Mouse (Mus musculus) hindbrain, embryonic 12.5 days (tissue): Measurements from ENCODE around the gene Utrn. TPM values are rescaled to one million over a fixed set of nuclear protein-coding genes. Genes with fewer than 3 reads are reported as not detected.
A peak's percentile ranks its signal among the peaks of the same experiment; 100 is the strongest.
"Not testable (repeated sequence)": the region's sequence is repeated elsewhere in the genome, so short reads cannot be mapped to it uniquely, and the experiment has no call there.

Experiments used
- ATAC-seq: fragments of 200-750 bp; cut with Nextera tagmentation; 2 replicates; pipeline ENCODE4 v1.8.0; 2017; ENCODE audit warnings: moderate TSS enrichment; ENCODE audit not compliant: low FRiP score
- H3K27ac ChIP-seq: fragments of 300-500 bp; sonication (generic); 2 replicates; pipeline ENCODE4 v1.5.1; 2016; ENCODE audit warnings: mild to moderate bottlenecking
- H3K27me3 ChIP-seq: fragments of 300-500 bp; sonication (generic); 2 replicates; pipeline ENCODE4 v1.6.1; 2016; ENCODE audit warnings: mild to moderate bottlenecking
- H3K36me3 ChIP-seq: fragments of 300-500 bp; sonication (generic); 2 replicates; pipeline ENCODE4 v1.6.1; 2016; ENCODE audit warnings: mild to moderate bottlenecking
- H3K4me1 ChIP-seq: fragments of 300-500 bp; sonication (generic); 2 replicates; pipeline ENCODE4 v1.6.1; 2016
- H3K4me2 ChIP-seq: fragments of 300-500 bp; sonication (generic); replicated peaks from 2 replicates; pipeline ENCODE4 v1.6.1; 2016; ENCODE audit warnings: mild to moderate bottlenecking
- H3K4me3 ChIP-seq: fragments of 300-500 bp; sonication (generic); 2 replicates; pipeline ENCODE4 v1.5.1; 2016; ENCODE audit warnings: mild to moderate bottlenecking
- H3K9ac ChIP-seq: fragments of 300-500 bp; sonication (generic); 2 replicates; pipeline ENCODE4 v1.6.1; 2016; ENCODE audit warnings: mild to moderate bottlenecking, moderate library complexity
- H3K9me3 ChIP-seq: fragments of 300-500 bp; sonication (generic); replicated peaks from 2 replicates; pipeline ENCODE4 v1.6.1; 2016; ENCODE audit warnings: mild to moderate bottlenecking
- WGBS: fragments of 180-500 bp; shearing (Covaris S2); methylation state at CpG from one replicate; pipeline ENCODE4 v1.1.7; 2016; 5-methylcytosine and 5-hydroxymethylcytosine counted together
- polyA plus RNA-seq: library from polyadenylated mRNA; unstranded; fragments of >200 nt; fragmentation: Nextera tagmentation; extraction: Ambion mirVana; gene quantifications from 2 replicates; pipeline ENCODE4 v1.2.1, GENCODE M21; 2016

Gene Utrn
- polyA plus RNA-seq, 1 experiment from 2014 or later, result 56.0 TPM

DNA sequence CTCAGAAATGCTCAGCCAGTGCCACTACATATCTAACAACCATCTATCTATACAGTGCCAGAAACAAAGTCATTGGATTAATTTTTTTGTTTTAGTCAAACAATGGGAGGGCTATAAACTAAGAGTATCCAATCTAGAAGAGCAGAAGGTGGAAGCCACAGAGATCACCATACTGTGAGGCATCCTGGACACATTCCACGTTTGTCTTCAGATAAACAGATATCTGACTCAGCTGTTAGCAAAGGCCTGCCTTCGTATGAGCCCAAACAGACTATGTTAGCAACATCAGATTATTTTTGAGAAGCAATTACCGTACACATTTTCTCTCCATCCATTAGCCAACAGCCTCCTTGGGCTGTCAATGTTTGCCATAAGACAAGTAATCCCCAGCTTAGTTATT, 250.8 kb downstream of the Utrn start:
- Histone ChIP-seq H3K4me1 (peaks cover 10% of the 10 kb centered on the region), H3K27ac (no peak overlapping the region), H3K4me3 (no peak overlapping the region), H3K27me3 (no peaks in the 10 kb centered on the region), H3K36me3 (no peaks in the 10 kb centered on the region), H3K9ac (no peak overlapping the region), H3K4me2 (no peak overlapping the region), H3K9me3 (no peaks in the 10 kb centered on the region)
- WGBS, result 78% methylated on average over 3 of the region's 3 CpGs
- no peak for ATAC-seq

GRCm38 (mm10) chr10:12615723-12616122, 253.4 kb downstream of the Utrn start:
- no peak overlapping the region for H3K9ac ChIP-seq
- H3K27me3 ChIP-seq, result no peaks in the 10 kb centered on the region
- peaks cover 10% of the 10 kb centered on the region for H3K4me1 ChIP-seq
- H3K4me3 ChIP-seq, result no peak overlapping the region
- ATAC-seq, result no peak
- WGBS, result 37% methylated on average over 3 of the region's 3 CpGs
- H3K36me3 ChIP-seq, result no peaks in the 10 kb centered on the region
- no peaks in the 10 kb centered on the region for H3K9me3 ChIP-seq
- no peak overlapping the region for H3K27ac ChIP-seq
- H3K4me2 ChIP-seq, result no peak overlapping the region

DNA sequence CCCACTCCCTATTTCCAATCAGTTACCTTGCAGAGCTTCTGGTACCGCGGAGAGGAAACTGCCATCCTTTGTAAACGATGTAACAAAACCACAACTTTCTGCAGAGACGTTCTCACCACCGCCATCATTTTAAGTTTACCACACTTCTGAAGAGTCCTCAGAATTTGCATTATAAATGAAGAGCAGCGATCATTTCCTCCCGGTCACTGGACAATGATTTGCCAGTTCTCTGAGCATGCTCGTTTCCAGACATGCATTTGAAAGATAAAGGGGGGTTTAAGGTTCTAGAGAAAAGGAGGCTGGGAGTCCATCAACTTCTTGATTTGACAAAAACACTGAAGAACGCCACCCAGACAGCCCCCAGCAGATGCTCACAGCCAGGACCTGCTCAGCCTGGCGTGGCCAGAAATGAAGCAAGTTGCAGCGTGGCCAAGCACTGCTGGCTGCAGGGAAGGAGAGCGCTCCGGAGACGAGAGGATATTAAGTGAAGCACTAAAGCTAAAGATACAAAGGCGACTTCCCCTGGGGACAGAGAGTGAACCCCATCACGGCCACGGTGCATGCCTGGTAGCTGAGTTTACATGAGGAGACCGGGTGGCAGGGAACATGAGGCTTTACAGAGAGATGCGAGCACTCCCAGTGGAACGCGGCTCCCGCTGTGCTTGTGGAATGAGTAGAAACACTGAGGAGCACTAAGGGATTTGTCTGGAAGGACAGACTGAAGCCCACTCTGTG, 254.5 kb downstream of the Utrn start:
- Histone ChIP-seq H3K27ac (peak overlapping the region; percentile 31), H3K4me3 (peak overlapping the region; percentile 37), H3K4me2 (peak overlapping the region; percentile 65), H3K27me3 (no peaks in the 10 kb centered on the region), H3K9me3 (no peaks in the 10 kb centered on the region), H3K9ac (peak overlapping the region; percentile 44), H3K36me3 (no peaks in the 10 kb centered on the region), H3K4me1 (peaks cover 10% of the 10 kb centered on the region)
- ATAC-seq, result peak; percentile 77
- WGBS, result 2% methylated on average over 22 of the region's 22 CpGs

- Histone ChIP-seq H3K9me3 (no peaks in the 10 kb centered on the region), H3K4me3 (no peak overlapping the region), H3K36me3 (no peaks in the 10 kb centered on the region), H3K4me1 (peaks cover 10% of the 10 kb centered on the region), H3K9ac (no peak overlapping the region), H3K27ac (no peak overlapping the region), H3K4me2 (no peak overlapping the region), H3K27me3 (no peaks in the 10 kb centered on the region)
- ATAC-seq, result peak; percentile 75; the same call in 1 of the 2 replicates
- 23% methylated on average over 4 of the region's 4 CpGs for WGBS
Measured at GRCm38 (mm10) chr10:12612235-12612863, 256.8 kb downstream of the Utrn start.

DNA sequence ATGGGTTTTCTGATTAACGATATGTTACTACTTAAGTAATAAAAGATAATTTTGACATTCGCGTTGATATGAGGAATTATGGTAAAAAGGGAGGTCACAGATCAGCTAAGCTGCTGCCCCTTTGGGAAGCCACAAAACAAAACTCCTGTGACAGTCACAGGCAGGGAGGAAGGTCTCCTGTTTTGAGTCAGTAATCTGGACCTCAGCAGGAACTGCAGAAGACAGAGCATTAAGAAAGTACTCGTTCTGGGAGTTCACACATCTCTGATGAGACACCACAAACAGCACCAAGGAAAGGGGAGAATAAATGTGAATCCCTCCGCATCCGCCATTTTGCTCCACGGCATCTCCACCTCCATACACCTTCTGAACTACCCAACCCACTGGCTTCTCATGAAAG, 259.3 kb downstream of the Utrn start:
- Histone ChIP-seq H3K4me2 (no peak overlapping the region), H3K27me3 (no peaks in the 10 kb centered on the region), H3K4me3 (no peak overlapping the region), H3K36me3 (no peaks in the 10 kb centered on the region), H3K4me1 (peaks cover 3% of the 10 kb centered on the region), H3K9ac (no peak overlapping the region), H3K9me3 (no peaks in the 10 kb centered on the region), H3K27ac (no peak overlapping the region)
- WGBS, result 82% methylated on average over 7 of the region's 7 CpGs
- no peak for ATAC-seq

- H3K9ac ChIP-seq, result no peak overlapping the region
- H3K4me2 ChIP-seq, result no peak overlapping the region
- no peaks in the 10 kb centered on the region for H3K4me1 ChIP-seq
Measured at GRCm38 (mm10) chr10:12608634-12609033, 260.5 kb downstream of the Utrn start.

GRCm38 (mm10) chr10:12607180-12607579, 262.0 kb downstream of the Utrn start:
- H3K27me3 ChIP-seq, H3K36me3 ChIP-seq, H3K4me3 ChIP-seq, H3K4me2 ChIP-seq, H3K9ac ChIP-seq, ATAC-seq, H3K4me1 ChIP-seq, H3K9me3 ChIP-seq, H3K27ac ChIP-seq: not testable (repeated sequence)
- WGBS, result 96% methylated on average over 6 of the region's 6 CpGs

More at GRCm38 (mm10) chr10:12608634-12609033, 260.5 kb downstream of the Utrn start:
- Histone ChIP-seq H3K36me3 (no peaks in the 10 kb centered on the region), H3K9me3 (no peaks in the 10 kb centered on the region), H3K27ac (no peak overlapping the region), H3K27me3 (no peaks in the 10 kb centered on the region), H3K4me3 (no peak overlapping the region)
- ATAC-seq, result no peak

DNA sequence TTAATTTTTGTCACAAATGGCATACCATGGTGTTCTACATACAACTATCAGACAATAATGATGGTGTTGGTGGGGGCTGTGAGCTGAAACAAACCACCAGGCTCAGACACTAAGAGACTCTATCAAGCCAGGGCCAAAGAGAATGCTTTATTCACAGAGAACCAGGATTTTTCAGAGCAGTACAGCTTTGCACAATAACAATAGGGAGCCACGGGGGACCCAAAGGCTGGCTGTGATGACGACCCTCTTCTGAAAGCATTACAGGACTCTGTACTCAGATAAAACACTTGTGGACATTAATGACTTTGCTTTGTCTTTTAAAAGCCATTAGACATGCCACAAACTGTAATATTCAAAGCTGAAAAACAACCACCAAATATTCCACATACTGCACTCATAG, 273.8 kb downstream of the Utrn start:
- H3K9ac ChIP-seq, result no peak overlapping the region
- no peak for ATAC-seq
- no peak overlapping the region for H3K4me2 ChIP-seq
- H3K36me3 ChIP-seq, result no peaks in the 10 kb centered on the region
- H3K27me3 ChIP-seq, result no peaks in the 10 kb centered on the region
- H3K4me1 ChIP-seq, result no peaks in the 10 kb centered on the region
- H3K4me3 ChIP-seq, result no peak overlapping the region
- no peaks in the 10 kb centered on the region for H3K9me3 ChIP-seq
- H3K27ac ChIP-seq, result no peak overlapping the region
- WGBS, result 21% methylated on average over 2 of the region's 2 CpGs

DNA sequence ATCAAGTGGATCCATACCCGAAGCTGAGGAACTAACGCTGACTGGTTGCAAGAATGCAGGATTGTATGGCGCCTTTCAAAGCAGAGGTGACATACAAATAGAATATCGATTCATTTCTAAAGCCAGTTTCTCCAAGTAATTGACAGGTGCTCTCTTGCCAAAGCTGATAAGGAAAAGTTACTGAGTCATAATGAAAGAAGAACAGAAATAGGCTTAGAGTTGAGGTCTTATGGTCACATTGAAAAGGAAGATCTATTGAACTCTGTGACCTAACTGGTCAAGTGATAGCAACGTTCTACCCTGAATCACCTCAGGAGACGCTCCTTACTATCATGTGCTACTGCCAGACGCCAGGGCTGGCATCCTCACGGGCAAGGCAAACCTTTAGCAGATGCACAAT, 274.2 kb downstream of the Utrn start:
- ATAC-seq, result no peak
- 82% methylated on average over 8 of the region's 8 CpGs for WGBS
- Histone ChIP-seq H3K9me3 (no peaks in the 10 kb centered on the region), H3K27ac (no peak overlapping the region), H3K4me2 (no peak overlapping the region), H3K9ac (no peak overlapping the region), H3K36me3 (no peaks in the 10 kb centered on the region), H3K27me3 (no peaks in the 10 kb centered on the region), H3K4me3 (no peak overlapping the region), H3K4me1 (no peaks in the 10 kb centered on the region)

- H3K36me3 ChIP-seq, result no peaks in the 10 kb centered on the region
- no peak for ATAC-seq
- H3K9me3 ChIP-seq, result no peaks in the 10 kb centered on the region
- no peak overlapping the region for H3K9ac ChIP-seq
- no peaks in the 10 kb centered on the region for H3K27me3 ChIP-seq
- no peak overlapping the region for H3K4me2 ChIP-seq
- H3K4me1 ChIP-seq, result no peaks in the 10 kb centered on the region
- H3K4me3 ChIP-seq, result no peak overlapping the region
- no peak overlapping the region for H3K27ac ChIP-seq
Measured at GRCm38 (mm10) chr10:12593071-12593470, 276.1 kb downstream of the Utrn start.

GRCm38 (mm10) chr10:12591946-12592345, 277.2 kb downstream of the Utrn start:
- no peak for ATAC-seq
- H3K9ac ChIP-seq, result no peak overlapping the region
- 0 out of 2 replicates have a peak, but pooled peaks cover 3% of the 10 kb centered on the region for H3K4me1 ChIP-seq
- H3K4me3 ChIP-seq, result no peak overlapping the region
- no peak overlapping the region for H3K4me2 ChIP-seq
- H3K27ac ChIP-seq, result no peak overlapping the region
- 50% methylated on average over 5 of the region's 5 CpGs for WGBS
- no peaks in the 10 kb centered on the region for H3K9me3 ChIP-seq
- H3K36me3 ChIP-seq, result no peaks in the 10 kb centered on the region
- H3K27me3 ChIP-seq, result no peaks in the 10 kb centered on the region

DNA sequence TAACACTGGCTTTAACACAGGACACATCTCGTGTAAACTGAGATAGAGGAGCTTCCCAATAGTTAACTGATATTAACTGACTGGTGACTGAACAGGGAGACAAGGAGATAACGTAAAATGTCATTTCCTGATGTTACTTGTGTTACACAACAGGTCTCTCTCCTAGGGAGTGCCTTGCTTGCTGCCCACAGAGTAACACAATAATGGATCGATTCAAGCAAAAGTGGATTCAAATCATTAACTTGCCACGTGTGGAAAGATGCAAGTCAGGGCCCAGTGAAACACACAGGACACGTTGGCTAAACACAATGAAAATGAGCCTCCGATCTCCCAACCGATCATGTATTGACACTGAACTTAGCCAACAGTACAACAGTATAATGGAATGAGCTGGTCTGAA, 281.1 kb downstream of the Utrn start:
- Histone ChIP-seq H3K4me2 (no peak overlapping the region), H3K9ac (no peak overlapping the region), H3K36me3 (no peaks in the 10 kb centered on the region), H3K27me3 (no peaks in the 10 kb centered on the region), H3K4me3 (no peak overlapping the region), H3K27ac (no peak overlapping the region), H3K4me1 (0 out of 2 replicates have a peak, but pooled peaks cover 3% of the 10 kb centered on the region), H3K9me3 (no peaks in the 10 kb centered on the region)
- 79% methylated on average over 7 of the region's 7 CpGs for WGBS
- no peak for ATAC-seq

GRCm38 (mm10) chr10:12587318-12587717, 281.8 kb downstream of the Utrn start:
- H3K9ac ChIP-seq, result no peak overlapping the region
- H3K4me2 ChIP-seq, result no peak overlapping the region
- H3K9me3 ChIP-seq, result no peaks in the 10 kb centered on the region
- H3K36me3 ChIP-seq, result no peaks in the 10 kb centered on the region
- 0 out of 2 replicates have a peak, but pooled peaks cover 3% of the 10 kb centered on the region for H3K4me1 ChIP-seq
- H3K27ac ChIP-seq, result no peak overlapping the region
- 65% methylated on average over 1 of the region's 1 CpGs for WGBS
- no peaks in the 10 kb centered on the region for H3K27me3 ChIP-seq
- no peak overlapping the region for H3K4me3 ChIP-seq
- ATAC-seq, result no peak
